Mouse (Mus musculus) mouse embryonic stem cell (cell line): Measurements from ENCODE around the gene Treml2.
"Not testable (repeated sequence)": the region's sequence is repeated elsewhere in the genome, so short reads cannot be mapped to it uniquely, and the experiment has no call there.

Source experiments
- in situ Hi-C, 2 experiments: fragments of 300-500 bp; cut with MboI; formaldehyde crosslinking; loops; 1 replicate in 1 of 2; 3 replicates in 1 of 2; pipeline ENCODE4 v1.14.3; 2019 to 2020; ENCODE audit warnings: low sequenced_read_pairs in 2 of 2, low pct_unique_long_range_greater_than_20kb in 1 of 2, mixed read lengths in 1 of 2; ENCODE audit not compliant: unreplicated experiment in 1 of 2

Treml2 gene

GRCm38 (mm10) chr17:48336857-48337256, 37.6 kb downstream of the Treml2 start:
- in situ Hi-C loops = no loop called here

- in situ Hi-C loops = loop anchor here in 1 of 2 experiments (10.0 kb wide), 1 partner anchor 225 kb away; no protein-coding TSS in a partner anchor
Observed at GRCm38 (mm10) chr17:48340267-48340666, 41.0 kb downstream of the Treml2 start.

GRCm38 (mm10) chr17:48341947-48342346, 42.6 kb downstream of the Treml2 start:
- in situ Hi-C loops = loop anchor here in 1 of 2 experiments (10.0 kb wide), 1 partner anchor 227 kb away; no protein-coding TSS in a partner anchor

- in situ Hi-C loops = loop anchor here in 1 of 2 experiments (10.0 kb wide), 1 partner anchor 228 kb away; no protein-coding TSS in a partner anchor
Observed at GRCm38 (mm10) chr17:48343065-48343464, 43.8 kb downstream of the Treml2 start.

GRCm38 (mm10) chr17:48345824-48346223, 46.5 kb downstream of the Treml2 start:
- in situ Hi-C loops = loop anchor here in 1 of 2 experiments (10.0 kb wide), 1 partner anchor 231 kb away; no protein-coding TSS in a partner anchor

GRCm38 (mm10) chr17:48346231-48346630, 46.9 kb downstream of the Treml2 start, which contains the start of gene Trem2:
TSS of gene Trem2 (plus strand) at chr17:48346401.
- in situ Hi-C loops = loop anchor here in 1 of 2 experiments (10.0 kb wide), 1 partner anchor 231 kb away; no protein-coding TSS in a partner anchor

GRCm38 (mm10) chr17:48346834-48347233, 47.5 kb downstream of the Treml2 start:
- in situ Hi-C loops = loop anchor here in 1 of 2 experiments (10.0 kb wide), 1 partner anchor 232 kb away; no protein-coding TSS in a partner anchor

GRCm38 (mm10) chr17:48347287-48347686, 48.0 kb downstream of the Treml2 start:
- in situ Hi-C loops = loop anchor here in 1 of 2 experiments (10.0 kb wide), 1 partner anchor 232 kb away; no protein-coding TSS in a partner anchor

GRCm38 (mm10) chr17:48350681-48351193, 51.4 kb downstream of the Treml2 start:
- in situ Hi-C loops = no loop called here

GRCm38 (mm10) chr17:48352976-48353375, 53.7 kb downstream of the Treml2 start:
- in situ Hi-C loops = not testable (repeated sequence)

- in situ Hi-C loops = no loop called here
Observed at GRCm38 (mm10) chr17:48355822-48356221, 56.5 kb downstream of the Treml2 start.

GRCm38 (mm10) chr17:48357892-48358291, 58.6 kb downstream of the Treml2 start:
- in situ Hi-C loops = no loop called here

GRCm38 (mm10) chr17:48359616-48360015, 60.3 kb downstream of the Treml2 start, which contains the start of gene Treml1:
TSS of gene Treml1 (plus strand) at chr17:48359916.
- in situ Hi-C loops = no loop called here

- in situ Hi-C loops = no loop called here
Observed at GRCm38 (mm10) chr17:48360462-48360861, 61.2 kb downstream of the Treml2 start.
